Mouse (Mus musculus) layer of hippocampus, adult 11-12 months (tissue): ENCODE data around the gene Akap1.

Source experiments
- DNase-seq: peaks from one replicate; pipeline ENCODE4 v3.0.0; 2022; ENCODE audit warnings: low spot score

The Akap1 gene

GRCm38 (mm10) chr11:88782531-88782930 lies 81.9 kb downstream of the Akap1 start:
- no peak for DNase-seq
